Mouse (Mus musculus) myocyte (in vitro differentiated cells): Measurements from ENCODE around the gene Adamtsl2. TPM values are rescaled to one million over a fixed set of nuclear protein-coding genes. Genes with fewer than 3 reads are reported as not detected.
A peak's percentile ranks its signal among the peaks of the same experiment; 100 is the strongest.

Experiments
- H3K27me3 ChIP-seq: one replicate; pipeline ENCODE4 v1.6.1; 2011; ENCODE audit not compliant: control insufficient read depth, insufficient read depth, insufficient read length
- H3K36me3 ChIP-seq: one replicate; pipeline ENCODE4 v1.6.1; 2011; ENCODE audit not compliant: control insufficient read depth, insufficient read depth
- H3K4me2 ChIP-seq: one replicate; pipeline ENCODE4 v1.6.1; 2011; ENCODE audit warnings: low read depth, control low read depth
- H3K4me3 ChIP-seq: one replicate; pipeline ENCODE4 v1.5.1; 2011; ENCODE audit warnings: mild to moderate bottlenecking, control low read depth, moderate library complexity
- H3K79me2 ChIP-seq: one replicate; pipeline ENCODE4 v1.6.1; 2011; ENCODE audit not compliant: control insufficient read depth, insufficient read depth
- H3ac ChIP-seq: one replicate; pipeline ENCODE4 v1.6.1; 2011; ENCODE audit not compliant: control insufficient read depth, insufficient read length
- CEBPB ChIP-seq: IDR thresholded peaks from 2 replicates; pipeline ENCODE4 v1.6.1; 2011; ENCODE audit warnings: mild to moderate bottlenecking, moderate library complexity; ENCODE audit not compliant: poor library complexity, insufficient read depth, severe bottlenecking
- E2F4 ChIP-seq: IDR thresholded peaks from one replicate; pipeline ENCODE4 v1.6.1; 2011; ENCODE audit warnings: mild to moderate bottlenecking, control low read depth, moderate library complexity; ENCODE audit not compliant: insufficient read depth
- MAX ChIP-seq: IDR thresholded peaks from one replicate; pipeline ENCODE4 v1.6.1; 2011; ENCODE audit warnings: low read depth, mild to moderate bottlenecking, control low read depth
- MYOD1 ChIP-seq, 3 experiments: IDR thresholded peaks; one replicate each; pipeline ENCODE4 v1.6.1; 2011; ENCODE audit warnings: control low read depth in 2 of 3, low read depth in 2 of 3, mild to moderate bottlenecking in 2 of 3, moderate library complexity in 1 of 3; ENCODE audit not compliant: insufficient read length in 2 of 3, control insufficient read depth in 1 of 3
- MYOG ChIP-seq, 3 experiments: IDR thresholded peaks; one replicate each; pipeline ENCODE4 v1.6.1; 2011; ENCODE audit warnings: control low read depth in 2 of 3, low read depth in 2 of 3, mild to moderate bottlenecking in 2 of 3; ENCODE audit not compliant: insufficient read length in 2 of 3, control insufficient read depth in 1 of 3, insufficient read depth in 1 of 3
- POLR2A ChIP-seq: IDR thresholded peaks from one replicate; pipeline ENCODE4 v1.6.1; 2011; ENCODE audit warnings: low read depth, mild to moderate bottlenecking, control low read depth, moderate library complexity; ENCODE audit not compliant: insufficient read length
- POLR2AphosphoS2 ChIP-seq: IDR thresholded peaks from one replicate; pipeline ENCODE4 v1.6.1; 2011; ENCODE audit warnings: low read depth, control low read depth; ENCODE audit not compliant: insufficient read length
- REST ChIP-seq: IDR thresholded peaks from one replicate; pipeline ENCODE4 v1.6.1; 2011; ENCODE audit warnings: mild to moderate bottlenecking, control low read depth, moderate library complexity; ENCODE audit not compliant: insufficient read depth, insufficient read length
- SRF ChIP-seq: IDR thresholded peaks from one replicate; pipeline ENCODE4 v1.6.1; 2011; ENCODE audit warnings: low read depth; ENCODE audit not compliant: control insufficient read depth, insufficient read length
- TCF12 ChIP-seq: IDR thresholded peaks from one replicate; pipeline ENCODE4 v1.6.1; 2011; ENCODE audit warnings: mild to moderate bottlenecking, control low read depth; ENCODE audit not compliant: poor library complexity, insufficient read depth, severe bottlenecking
- USF1 ChIP-seq: IDR thresholded peaks from one replicate; pipeline ENCODE4 v1.6.1; 2011; ENCODE audit warnings: low read depth, mild to moderate bottlenecking, control low read depth, moderate library complexity
- polyA plus RNA-seq: library from polyadenylated mRNA; unstranded; fragments of >200 nt; fragmentation: generic; extraction: Trizol; gene quantifications from one replicate; pipeline ENCODE4 v1.2.1, GENCODE M21; 2012; ENCODE audit warnings: missing spikeins

Gene Adamtsl2
- polyA plus RNA-seq, 1 experiment: 17.6 TPM

- Histone ChIP-seq H3K27me3 (peaks cover 65% of the 10 kb centered on the region), H3K79me2 (no peaks in the 10 kb centered on the region), H3K4me3 (no peak overlapping the region), H3K36me3 (no peaks in the 10 kb centered on the region), H3K4me2 (no peak overlapping the region), H3ac (no peak overlapping the region)
- TF ChIP-seq REST: no peak
- no peak for TF ChIP-seq USF1
Measured at GRCm38 (mm10) chr2:27045979-27046770, 33.0 kb upstream of the Adamtsl2 start.

- TF ChIP-seq POLR2A (no peak), MYOG (IDR thresholded peaks at IDR 0.05; ENCODE audit: control insufficient read depth in 1 of 3, insufficient read depth in 1 of 3, insufficient read length in 2 of 3, low read depth in 2 of 3) (no peak), MAX (no peak), USF1 (no peak), CEBPB (no peak), SRF (no peak), E2F4 (no peak)
- no peak overlapping the region for H3K4me2 ChIP-seq
- H3K27me3 ChIP-seq: peaks cover 65% of the 10 kb centered on the region
Measured at GRCm38 (mm10) chr2:27049408-27049807, 29.8 kb upstream of the Adamtsl2 start.

GRCm38 (mm10) chr2:27058251-27058650 is 20.9 kb upstream of the Adamtsl2 start:
- Histone ChIP-seq H3K36me3 (peaks cover 6% of the 10 kb centered on the region), H3K4me3 (no peak overlapping the region), H3K4me2 (peak overlapping the region; percentile 39), H3ac (no peak overlapping the region), H3K79me2 (no peaks in the 10 kb centered on the region), H3K27me3 (peaks cover 4% of the 10 kb centered on the region)
- no peak for TF ChIP-seq MYOG (IDR thresholded peaks at IDR 0.05; ENCODE audit: control insufficient read depth in 1 of 3, insufficient read depth in 1 of 3, insufficient read length in 2 of 3, low read depth in 2 of 3)
- TF ChIP-seq E2F4: no peak
- TF ChIP-seq POLR2AphosphoS2: peak; percentile 95
- peak in 1 of 3 experiments; percentile 36 for TF ChIP-seq MYOD1 (IDR thresholded peaks at IDR 0.05; ENCODE audit: control insufficient read depth in 1 of 3, insufficient read length in 2 of 3, low read depth in 2 of 3)
- peak; percentile 50 for TF ChIP-seq POLR2A
- no peak for TF ChIP-seq CEBPB

More at GRCm38 (mm10) chr2:27049408-27049807, 29.8 kb upstream of the Adamtsl2 start:
- no peaks in the 10 kb centered on the region for H3K79me2 ChIP-seq
- no peak overlapping the region for H3ac ChIP-seq
- no peaks in the 10 kb centered on the region for H3K36me3 ChIP-seq
- H3K4me3 ChIP-seq: no peak overlapping the region

GRCm38 (mm10) chr2:27058751-27059150 is 20.4 kb upstream of the Adamtsl2 start:
- no peaks in the 10 kb centered on the region for H3K79me2 ChIP-seq
- H3K4me2 ChIP-seq: peak overlapping the region; percentile 39
- no peaks in the 10 kb centered on the region for H3K27me3 ChIP-seq
- H3ac ChIP-seq: no peak overlapping the region
- TF ChIP-seq POLR2AphosphoS2 (peak; percentile 97), MYOG (IDR thresholded peaks at IDR 0.05; ENCODE audit: control insufficient read depth in 1 of 3, insufficient read depth in 1 of 3, insufficient read length in 2 of 3, low read depth in 2 of 3) (no peak), MYOD1 (IDR thresholded peaks at IDR 0.05; ENCODE audit: control insufficient read depth in 1 of 3, insufficient read length in 2 of 3, low read depth in 2 of 3) (no peak), SRF (no peak), POLR2A (no peak), TCF12 (no peak), CEBPB (no peak), USF1 (no peak), E2F4 (no peak)
- H3K36me3 ChIP-seq: peaks cover 11% of the 10 kb centered on the region
- no peak overlapping the region for H3K4me3 ChIP-seq

GRCm38 (mm10) chr2:27059187-27059586 is 20.0 kb upstream of the Adamtsl2 start:
- peak overlapping the region; percentile 39 for H3K4me2 ChIP-seq

More at GRCm38 (mm10) chr2:27059187-27059586, 20.0 kb upstream of the Adamtsl2 start:
- TF ChIP-seq USF1 (peak; percentile 36), MYOG (IDR thresholded peaks at IDR 0.05; ENCODE audit: control insufficient read depth in 1 of 3, insufficient read depth in 1 of 3, insufficient read length in 2 of 3, low read depth in 2 of 3) (peak in 1 of 3 experiments; percentile 11), CEBPB (no peak)
- Histone ChIP-seq H3ac (no peak overlapping the region), H3K27me3 (no peaks in the 10 kb centered on the region), H3K79me2 (no peaks in the 10 kb centered on the region), H3K36me3 (peaks cover 14% of the 10 kb centered on the region), H3K4me3 (no peak overlapping the region)
